Mouse (Mus musculus): ENCODE measurements around the gene Osbpl10.
"Not testable (repeated sequence)": the region's sequence is repeated elsewhere in the genome, so short reads cannot be mapped to it uniquely, and the experiment has no call there.

Gene Osbpl10

GRCm38 (mm10) chr9:114985741-114986140 is 7.4 kb downstream of the Osbpl10 start:
- DNase-seq (ENCODE audit: low spot score in 2 of 2): no peak

GRCm38 (mm10) chr9:114986361-114986760 is 8.0 kb downstream of the Osbpl10 start:
- no peak for DNase-seq (ENCODE audit: low spot score in 2 of 2)

- DNase-seq (ENCODE audit: low spot score in 2 of 2): no peak
These were observed 9.7 kb downstream of the Osbpl10 start for GRCm38 (mm10) chr9:114988029-114988428.

GRCm38 (mm10) chr9:114988610-114989327 is 10.4 kb downstream of the Osbpl10 start:
- no peak for DNase-seq (ENCODE audit: low spot score in 2 of 2)

- DNase-seq (ENCODE audit: low spot score in 2 of 2): no peak
These were observed 12.1 kb downstream of the Osbpl10 start for GRCm38 (mm10) chr9:114990421-114990820.

- DNase-seq (ENCODE audit: low spot score in 2 of 2): no peak
These were observed 14.2 kb downstream of the Osbpl10 start for GRCm38 (mm10) chr9:114992528-114992927.

- DNase-seq (ENCODE audit: low spot score in 2 of 2): no peak
These were observed 16.9 kb downstream of the Osbpl10 start for GRCm38 (mm10) chr9:114995250-114995649.

- DNase-seq (ENCODE audit: low spot score in 2 of 2): no peak
These were observed 17.3 kb downstream of the Osbpl10 start for GRCm38 (mm10) chr9:114995716-114996115.

- DNase-seq (ENCODE audit: low spot score in 2 of 2): no peak
These were observed 18.1 kb downstream of the Osbpl10 start for GRCm38 (mm10) chr9:114996489-114996888.

- no peak for DNase-seq (ENCODE audit: low spot score in 2 of 2)
These were observed 20.8 kb downstream of the Osbpl10 start for GRCm38 (mm10) chr9:114999010-114999770.

GRCm38 (mm10) chr9:114999771-115000146 is 21.4 kb downstream of the Osbpl10 start:
- DNase-seq (ENCODE audit: low spot score in 2 of 2): no peak

- no peak for DNase-seq (ENCODE audit: low spot score in 2 of 2)
These were observed 27.1 kb downstream of the Osbpl10 start for GRCm38 (mm10) chr9:115005446-115005845.

GRCm38 (mm10) chr9:115007776-115008175 is 29.4 kb downstream of the Osbpl10 start:
- no peak for DNase-seq (ENCODE audit: low spot score in 2 of 2)

- DNase-seq (ENCODE audit: low spot score in 2 of 2): no peak
These were observed 29.8 kb downstream of the Osbpl10 start for GRCm38 (mm10) chr9:115008194-115008593.

- DNase-seq (ENCODE audit: low spot score in 2 of 2): no peak
These were observed 34.0 kb downstream of the Osbpl10 start for GRCm38 (mm10) chr9:115012367-115012766.

- DNase-seq (ENCODE audit: low spot score in 2 of 2): no peak
These were observed 41.8 kb downstream of the Osbpl10 start for GRCm38 (mm10) chr9:115020141-115020540.

GRCm38 (mm10) chr9:115021419-115021818 is 43.0 kb downstream of the Osbpl10 start:
- no peak for DNase-seq (ENCODE audit: low spot score in 2 of 2)

GRCm38 (mm10) chr9:115023137-115023536 is 44.8 kb downstream of the Osbpl10 start:
- DNase-seq (ENCODE audit: low spot score in 2 of 2): no peak

- DNase-seq (ENCODE audit: low spot score in 2 of 2): no peak
These were observed 45.5 kb downstream of the Osbpl10 start for GRCm38 (mm10) chr9:115023708-115024383.

- no peak for DNase-seq (ENCODE audit: low spot score in 2 of 2)
These were observed 50.9 kb downstream of the Osbpl10 start for GRCm38 (mm10) chr9:115029307-115029706.

- no peak for DNase-seq (ENCODE audit: low spot score in 2 of 2)
These were observed 52.2 kb downstream of the Osbpl10 start for GRCm38 (mm10) chr9:115030581-115030980.

GRCm38 (mm10) chr9:115031046-115031445 is 52.7 kb downstream of the Osbpl10 start:
- not testable (repeated sequence) for DNase-seq (ENCODE audit: low spot score in 2 of 2)

- no peak for DNase-seq (ENCODE audit: low spot score in 2 of 2)
These were observed 54.4 kb downstream of the Osbpl10 start for GRCm38 (mm10) chr9:115032786-115033185.
